Mouse (Mus musculus) E14TG2a.4 (cell line): Measurements from ENCODE around the gene Mex3b.

Source experiments
- H3K27me3 ChIP-seq: 2 replicates; pipeline ENCODE4 v1.6.1; 2014; ENCODE audit warnings: low read length, control low read depth; ENCODE audit not compliant: insufficient read depth
- H3K36me3 ChIP-seq: 2 replicates; pipeline ENCODE4 v1.6.1; 2014; ENCODE audit warnings: low read length, control low read depth; ENCODE audit not compliant: insufficient read depth
- H3K4me1 ChIP-seq: replicated peaks from 2 replicates; pipeline ENCODE4 v1.6.1; 2014; ENCODE audit warnings: low read depth, low read length, control low read depth
- H3K4me3 ChIP-seq: replicated peaks from 2 replicates; pipeline ENCODE4 v1.5.1; 2014; ENCODE audit warnings: mild to moderate bottlenecking, low read length
- H3K9me3 ChIP-seq: 2 replicates; pipeline ENCODE4 v1.6.1; 2014; ENCODE audit warnings: low read length, control low read depth
- CTCF ChIP-seq: conservative IDR thresholded peaks from 2 replicates; pipeline ENCODE4 v1.5.1; 2014; ENCODE audit warnings: low read length
- NANOG ChIP-seq: IDR thresholded peaks from 2 replicates; pipeline ENCODE4 v1.6.1; 2014; ENCODE audit warnings: borderline replicate concordance, low read length, mixed read lengths
- POU5F1 ChIP-seq: IDR thresholded peaks from 2 replicates; pipeline ENCODE4 v1.6.1; 2014; ENCODE audit warnings: low read length, borderline replicate concordance

The Mex3b gene

GRCm38 (mm10) chr7:82899459-82900297 lies 32.5 kb downstream of the Mex3b start:
- no peaks in the 10 kb centered on the region for H3K36me3 ChIP-seq
- no peaks in the 10 kb centered on the region for H3K9me3 ChIP-seq
- TF ChIP-seq POU5F1 (no peak), NANOG (no peak), CTCF (no peak)
- H3K4me1 ChIP-seq = peaks cover 9% of the 10 kb centered on the region
- no peak overlapping the region for H3K4me3 ChIP-seq
- peaks cover 2% of the 10 kb centered on the region; the same call in 1 of the 2 replicates for H3K27me3 ChIP-seq

DNA sequence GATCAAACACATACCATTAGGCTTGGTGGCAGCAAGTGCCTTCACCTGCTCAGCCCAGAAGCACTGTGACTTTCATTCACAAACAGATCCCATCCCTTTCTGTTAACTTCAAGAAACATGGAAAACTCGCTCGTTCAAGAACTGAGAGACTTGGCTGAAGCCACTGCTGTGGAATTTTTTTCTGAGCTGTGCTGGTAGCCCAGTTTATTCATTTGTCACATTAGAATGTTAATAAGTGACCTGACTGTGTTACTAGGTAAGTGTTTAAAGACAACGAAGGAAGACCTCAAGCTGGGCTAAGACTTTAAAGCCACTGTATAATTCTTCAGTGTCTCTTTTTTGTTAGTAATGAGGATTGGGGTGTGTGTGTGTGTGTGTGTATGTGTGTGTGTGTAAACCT lies 35.9 kb downstream of the Mex3b start:
- Histone ChIP-seq H3K9me3 (peaks cover 4% of the 10 kb centered on the region; the same call in 1 of the 2 replicates), H3K27me3 (peaks cover 5% of the 10 kb centered on the region; the same call in 1 of the 2 replicates), H3K4me3 (no peak overlapping the region), H3K36me3 (no peaks in the 10 kb centered on the region), H3K4me1 (0 out of 2 replicates have a peak, but pooled peaks cover 3% of the 10 kb centered on the region)
- TF ChIP-seq POU5F1 (no peak), CTCF (no peak)

GRCm38 (mm10) chr7:82905527-82905926 lies 38.4 kb downstream of the Mex3b start:
- Histone ChIP-seq H3K36me3 (no peaks in the 10 kb centered on the region), H3K27me3 (peaks cover 3% of the 10 kb centered on the region; the same call in 1 of the 2 replicates), H3K9me3 (peaks cover 4% of the 10 kb centered on the region; the same call in 1 of the 2 replicates), H3K4me3 (no peak overlapping the region), H3K4me1 (no peaks in the 10 kb centered on the region)
- TF ChIP-seq POU5F1 = no peak
- TF ChIP-seq CTCF = no peak
- TF ChIP-seq NANOG = no peak

DNA sequence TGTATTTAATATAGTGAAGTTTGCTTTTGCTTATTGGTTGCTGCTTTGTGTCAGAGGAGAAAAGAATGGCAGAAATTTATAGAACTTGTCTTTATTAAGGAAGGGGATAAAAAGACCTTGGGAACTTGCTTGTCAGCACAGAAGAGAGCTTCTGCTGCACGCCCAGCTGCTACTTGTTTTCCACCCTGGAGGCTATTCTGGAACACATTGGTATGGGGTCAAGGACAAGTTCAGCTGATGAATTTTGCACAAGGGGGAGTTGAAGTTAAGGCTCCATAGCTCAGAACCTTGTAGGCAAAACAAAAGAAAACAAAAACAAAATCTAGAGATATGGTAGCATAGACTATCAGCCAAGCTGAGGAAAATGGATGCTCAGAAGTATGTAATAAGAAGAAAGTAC lies 39.9 kb downstream of the Mex3b start:
- TF ChIP-seq CTCF (no peak), NANOG (no peak), POU5F1 (no peak)
- Histone ChIP-seq H3K4me3 (no peak overlapping the region), H3K9me3 (peaks cover 4% of the 10 kb centered on the region; the same call in 1 of the 2 replicates), H3K4me1 (no peaks in the 10 kb centered on the region), H3K27me3 (peaks cover 3% of the 10 kb centered on the region; the same call in 1 of the 2 replicates), H3K36me3 (no peaks in the 10 kb centered on the region)

DNA sequence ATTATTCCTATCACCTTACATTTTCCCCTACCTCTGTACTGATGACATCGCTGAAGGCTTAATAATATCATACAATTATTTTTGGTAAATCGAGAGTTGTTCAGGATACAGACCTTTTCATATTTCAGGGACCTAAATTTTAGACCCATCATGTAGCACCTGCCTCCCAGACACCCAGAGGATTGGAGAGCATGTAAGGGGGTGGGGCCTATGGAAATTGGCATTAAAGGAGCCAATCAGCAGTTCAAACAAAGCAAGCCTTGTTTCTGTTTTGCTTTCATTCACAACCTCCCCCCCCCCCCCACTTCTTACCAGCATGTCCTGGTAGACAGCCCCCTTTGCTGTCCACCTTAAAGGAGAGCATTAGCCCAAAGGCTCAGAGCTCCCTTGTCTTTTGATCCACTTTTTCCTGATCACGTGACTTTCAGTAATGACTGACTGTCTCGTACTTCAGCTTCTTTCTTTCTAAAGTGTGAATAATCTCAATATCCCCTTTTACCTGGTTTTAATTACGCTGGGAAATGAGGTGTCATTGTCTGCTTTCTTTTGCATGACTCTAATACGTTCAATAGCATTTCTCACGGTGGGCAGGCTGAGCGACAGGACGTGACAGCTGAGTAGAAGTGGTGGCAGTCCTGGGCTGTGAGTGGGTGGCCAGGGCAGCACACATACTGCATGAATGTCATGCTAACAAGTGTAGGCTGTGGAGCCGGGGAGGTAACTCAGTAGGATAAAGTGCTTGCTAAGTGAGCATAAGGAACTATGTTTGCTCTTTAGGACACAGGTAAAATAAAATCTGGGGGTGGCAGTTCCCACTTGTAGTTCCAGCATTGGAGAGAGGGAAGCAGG lies 43.6 kb downstream of the Mex3b start:
- no peaks in the 10 kb centered on the region for H3K36me3 ChIP-seq
- TF ChIP-seq POU5F1 (no peak), CTCF (no peak), NANOG (no peak)
- no peak overlapping the region for H3K4me3 ChIP-seq
- H3K27me3 ChIP-seq = peaks cover 3% of the 10 kb centered on the region; the same call in 1 of the 2 replicates
- no peaks in the 10 kb centered on the region for H3K4me1 ChIP-seq
- no peaks in the 10 kb centered on the region for H3K9me3 ChIP-seq

- H3K36me3 ChIP-seq = no peaks in the 10 kb centered on the region
- no peaks in the 10 kb centered on the region for H3K9me3 ChIP-seq
- no peaks in the 10 kb centered on the region for H3K27me3 ChIP-seq
- H3K4me3 ChIP-seq = no peak overlapping the region
- no peak for TF ChIP-seq POU5F1
- no peak for TF ChIP-seq CTCF
- no peak for TF ChIP-seq NANOG
- H3K4me1 ChIP-seq = no peaks in the 10 kb centered on the region
Observed at GRCm38 (mm10) chr7:82911501-82911900, 44.4 kb downstream of the Mex3b start.

DNA sequence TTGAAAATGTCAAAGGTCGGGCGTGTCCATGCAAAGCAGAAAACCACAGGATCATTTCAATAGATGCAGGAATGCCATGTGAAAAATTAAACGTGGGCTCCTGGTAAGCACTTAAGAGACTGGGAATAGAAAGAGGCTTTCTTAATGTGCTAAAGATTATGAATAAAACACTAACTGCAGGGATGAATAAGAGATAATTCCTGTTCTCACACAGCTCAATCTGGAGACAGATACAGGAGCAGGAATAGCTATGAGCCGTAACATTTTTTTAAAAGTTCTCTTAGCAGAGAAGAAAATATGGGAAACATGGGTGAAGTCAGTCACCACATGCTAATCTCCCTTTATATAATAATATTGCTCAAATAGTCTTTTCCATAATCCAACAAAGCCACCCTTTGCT lies 47.2 kb downstream of the Mex3b start:
- H3K4me1 ChIP-seq = no peaks in the 10 kb centered on the region
- H3K36me3 ChIP-seq = no peaks in the 10 kb centered on the region
- no peak overlapping the region for H3K4me3 ChIP-seq
- TF ChIP-seq CTCF (no peak), NANOG (no peak)
- H3K9me3 ChIP-seq = no peaks in the 10 kb centered on the region; the same call in 1 of the 2 replicates
- no peaks in the 10 kb centered on the region for H3K27me3 ChIP-seq
